Mouse (Mus musculus) C2C12 (cell line): ENCODE measurements at regions not wholly inside any gene's neighbourhood (a gene's known extent, or its start where the extent isn't known, plus 50 kb on each side); places are given as distances from the start of the nearest gene placed in this dataset.

ENCODE experiments used
- CEBPB ChIP-seq: IDR thresholded peaks from one replicate; pipeline ENCODE4 v1.6.1; 2011; ENCODE audit warnings: low read depth, mild to moderate bottlenecking, control low read depth, moderate library complexity
- CTCF ChIP-seq: IDR thresholded peaks from one replicate; pipeline ENCODE4 v1.5.1; 2011; ENCODE audit not compliant: control insufficient read depth, insufficient read depth, insufficient read length
- FOSL1 ChIP-seq: IDR thresholded peaks from one replicate; pipeline ENCODE4 v1.8.0; 2011; ENCODE audit warnings: mild to moderate bottlenecking, low read length; ENCODE audit not compliant: poor library complexity, insufficient read depth, severe bottlenecking
- MAX ChIP-seq: IDR thresholded peaks from one replicate; pipeline ENCODE4 v1.6.1; 2011; ENCODE audit warnings: mild to moderate bottlenecking, control low read depth
- MYOD1 ChIP-seq: IDR thresholded peaks from one replicate; pipeline ENCODE4 v1.6.1; 2011; ENCODE audit warnings: low read depth; ENCODE audit not compliant: control insufficient read depth, insufficient read length
- MYOG ChIP-seq: IDR thresholded peaks from one replicate; pipeline ENCODE4 v1.6.1; 2011; ENCODE audit not compliant: control insufficient read depth, insufficient read length; ENCODE audit errors: extremely low read depth
- USF1 ChIP-seq: IDR thresholded peaks from one replicate; pipeline ENCODE4 v1.6.1; 2011; ENCODE audit warnings: low read depth, mild to moderate bottlenecking, control low read depth, moderate library complexity

- TF ChIP-seq MYOD1 (no peak), CTCF (no peak), FOSL1 (no peak), MYOG (no peak), MAX (no peak), CEBPB (no peak), USF1 (no peak)
Observed at GRCm38 (mm10) chr9:116337446-116338010, 162.4 kb upstream of the Tgfbr2 start.
